Mouse (Mus musculus) cerebellum, adult 2 months (tissue): Measurements from ENCODE around the gene Kcnk6.

Source experiments
- CTCF ChIP-seq: fragments of 200-500 bp; IDR thresholded peaks from 2 replicates; pipeline ENCODE4 v1.5.1; 2011; ENCODE audit warnings: low read depth, mild to moderate bottlenecking, control low read depth, low read length, moderate library complexity, borderline replicate concordance; ENCODE audit not compliant: insufficient read depth
- POLR2A ChIP-seq: fragments of 200-500 bp; IDR thresholded peaks from 2 replicates; pipeline ENCODE4 v1.6.1; 2011; ENCODE audit warnings: low read length, control low read depth, borderline replicate concordance; ENCODE audit not compliant: insufficient read depth

DNA sequence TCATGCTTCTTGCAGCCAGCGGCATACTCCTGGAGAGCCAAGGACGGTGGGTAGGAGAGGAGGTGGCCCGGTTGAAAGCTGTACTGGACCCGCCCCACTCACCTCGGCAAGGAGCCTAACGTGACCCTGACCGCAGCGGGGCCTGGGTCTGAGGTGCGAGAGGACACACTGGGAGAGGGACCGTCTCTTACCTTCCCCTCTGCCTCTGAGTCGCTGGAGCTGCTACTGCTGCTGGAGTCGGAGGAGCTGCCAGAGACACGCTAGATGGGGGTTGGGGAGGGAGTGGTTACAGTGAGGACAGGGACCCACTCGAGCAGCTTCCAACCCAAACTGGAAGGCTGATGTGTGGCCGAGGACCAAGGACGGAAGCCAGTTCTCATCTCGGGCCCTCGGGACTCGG, 15.4 kb upstream of the Kcnk6 start:
- TF ChIP-seq CTCF, result no peak
- no peak for TF ChIP-seq POLR2A
